Mouse (Mus musculus) cerebellum, adult 2 months (tissue): ENCODE data around the gene Acsl6. TPM values are rescaled to one million over a fixed set of nuclear protein-coding genes. Genes with fewer than 3 reads are reported as not detected.

Source experiments
- DNase-seq, 2 experiments: peaks; one replicate each; pipeline ENCODE4 v3.0.0; 2021
- H3K27ac ChIP-seq: fragments of 200-500 bp; 2 replicates; pipeline ENCODE4 v1.5.1; 2012; ENCODE audit warnings: low read length, control low read depth, inconsistent platforms; ENCODE audit not compliant: insufficient read depth
- H3K27me3 ChIP-seq: fragments of 200-500 bp; 2 replicates; pipeline ENCODE4 v1.6.1; 2012; ENCODE audit warnings: inconsistent platforms, mild to moderate bottlenecking, low read length, moderate library complexity; ENCODE audit not compliant: control insufficient read depth, insufficient read depth
- H3K4me1 ChIP-seq: fragments of 200-500 bp; 2 replicates; pipeline ENCODE4 v1.6.1; 2011; ENCODE audit warnings: low read length; ENCODE audit not compliant: control insufficient read depth, insufficient read depth
- H3K4me3 ChIP-seq: fragments of 200-500 bp; replicated peaks from 2 replicates; pipeline ENCODE3; 2011; ENCODE audit warnings: mild to moderate bottlenecking, low read depth, low read length, control low read depth; ENCODE audit not compliant: insufficient read depth
- CTCF ChIP-seq: fragments of 200-500 bp; IDR thresholded peaks from 2 replicates; pipeline ENCODE4 v1.5.1; 2011; ENCODE audit warnings: low read depth, mild to moderate bottlenecking, control low read depth, low read length, moderate library complexity, borderline replicate concordance; ENCODE audit not compliant: insufficient read depth
- POLR2A ChIP-seq: fragments of 200-500 bp; IDR thresholded peaks from 2 replicates; pipeline ENCODE4 v1.6.1; 2011; ENCODE audit warnings: low read length, control low read depth, borderline replicate concordance; ENCODE audit not compliant: insufficient read depth
- WGBS: fragments of 180-500 bp; shearing (Covaris S2); methylation state at CpG from one replicate; pipeline ENCODE4 v1.1.7; 2018; 5-methylcytosine and 5-hydroxymethylcytosine counted together
- polyA plus RNA-seq: library from polyadenylated mRNA; depleted of rRNA; stranded (reverse); fragments of >200 nt; gene quantifications from 2 replicates; pipeline ENCODE4 v1.2.3, GENCODE M21; 2012

Acsl6 gene
- polyA plus RNA-seq, 1 experiment = 189 TPM

DNA sequence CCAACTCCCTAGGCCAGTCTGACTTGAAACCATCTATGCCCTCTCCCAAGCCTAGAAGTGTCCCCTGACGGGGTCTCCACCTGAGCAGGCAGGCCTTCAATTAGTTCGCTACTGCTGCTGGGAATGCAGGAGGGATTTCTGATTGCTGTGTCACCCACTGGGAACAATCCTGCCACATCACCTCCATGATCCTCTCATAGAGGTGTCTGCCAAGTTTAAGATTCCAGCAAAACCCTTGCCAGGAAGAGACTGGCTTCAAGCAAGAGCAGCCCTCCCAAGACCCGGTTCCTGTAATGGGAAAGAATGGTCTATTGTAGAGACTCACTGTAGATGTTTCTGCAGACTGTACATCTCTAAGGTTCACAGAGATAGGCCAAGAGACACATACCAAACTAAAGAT lies 992 bp upstream of the Acsl6 start:
- no peak overlapping the region for H3K4me3 ChIP-seq
- peak; percentile 44 to 60 for DNase-seq
- no peak for TF ChIP-seq CTCF
- TF ChIP-seq POLR2A = no peak
- 41% methylated on average over 3 of the region's 3 CpGs for WGBS
- H3K27ac ChIP-seq = peak overlapping the region; percentile 27; the same call in 1 of the 2 replicates
- no peaks in the 10 kb centered on the region for H3K27me3 ChIP-seq
- H3K4me1 ChIP-seq = peaks cover 25% of the 10 kb centered on the region

DNA sequence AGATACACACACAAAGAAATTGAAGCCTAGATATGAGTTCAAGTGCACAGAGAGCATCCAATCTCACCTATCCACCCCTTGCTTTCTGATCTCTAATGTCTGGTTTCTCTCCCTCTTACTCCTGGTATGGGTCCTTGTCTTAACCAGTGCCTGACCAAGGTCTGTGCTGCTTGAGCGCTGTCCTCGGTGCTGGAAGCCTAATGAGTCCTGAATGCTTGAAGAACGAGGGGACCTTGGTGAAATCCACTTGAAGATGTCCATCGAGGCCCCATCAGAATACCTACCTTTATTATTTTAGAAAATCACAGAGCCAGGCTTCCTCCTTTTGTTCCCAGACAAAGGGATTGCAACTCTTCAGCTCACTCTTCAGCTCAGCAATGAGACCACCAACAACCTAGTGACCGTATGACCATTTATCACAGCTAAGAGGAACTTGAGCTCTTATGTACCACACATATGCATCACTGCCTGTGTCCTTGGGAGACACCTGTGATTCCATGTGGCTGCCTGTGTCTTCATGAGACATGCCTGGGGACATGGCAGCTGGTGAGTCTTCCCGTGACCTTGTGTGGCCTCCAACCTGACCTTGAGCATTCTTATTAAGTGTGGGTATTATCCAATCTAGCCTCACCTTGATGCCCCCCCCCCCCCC lies 396 bp upstream of the Acsl6 start:
- peak overlapping the region; percentile 89 for H3K4me3 ChIP-seq
- H3K4me1 ChIP-seq = peaks cover 25% of the 10 kb centered on the region
- TF ChIP-seq CTCF = no peak
- TF ChIP-seq POLR2A = no peak
- 45% methylated on average over 6 of the region's 6 CpGs for WGBS
- H3K27me3 ChIP-seq = no peaks in the 10 kb centered on the region
- H3K27ac ChIP-seq = peak overlapping the region; percentile 58; the same call in 1 of the 2 replicates
- DNase-seq = peak in 1 of 2 experiments; percentile 31

DNA sequence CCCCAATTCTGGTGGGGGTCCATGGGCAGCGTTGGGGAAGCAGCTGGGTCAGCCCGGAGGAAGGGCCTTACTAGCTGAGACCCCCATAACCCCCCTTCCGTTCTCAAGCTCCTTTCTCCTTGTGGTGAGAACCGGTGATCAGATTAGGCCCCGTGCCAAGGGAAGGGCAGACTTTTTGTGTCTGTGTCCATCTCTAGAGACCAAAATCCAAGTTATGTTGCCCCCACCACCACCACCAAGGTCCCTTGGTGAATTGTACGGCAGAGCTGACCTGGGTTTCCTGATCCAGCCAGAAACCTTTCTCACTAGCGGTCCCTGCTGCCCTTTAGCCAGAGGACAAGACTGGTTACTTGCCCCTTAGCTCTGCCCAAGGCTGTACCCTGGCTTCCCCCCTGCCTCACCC lies 874 bp downstream of the Acsl6 start:
- WGBS = 3% methylated on average over 7 of the region's 7 CpGs
- peak; percentile 28; the same call in 1 of the 2 replicates for TF ChIP-seq CTCF
- TF ChIP-seq POLR2A = no peak
- Histone ChIP-seq H3K27me3 (no peaks in the 10 kb centered on the region), H3K27ac (peak overlapping the region; percentile 96), H3K4me1 (peaks cover 30% of the 10 kb centered on the region), H3K4me3 (peak overlapping the region; percentile 89)
- DNase-seq = peak in 1 of 2 experiments; percentile 61

DNA sequence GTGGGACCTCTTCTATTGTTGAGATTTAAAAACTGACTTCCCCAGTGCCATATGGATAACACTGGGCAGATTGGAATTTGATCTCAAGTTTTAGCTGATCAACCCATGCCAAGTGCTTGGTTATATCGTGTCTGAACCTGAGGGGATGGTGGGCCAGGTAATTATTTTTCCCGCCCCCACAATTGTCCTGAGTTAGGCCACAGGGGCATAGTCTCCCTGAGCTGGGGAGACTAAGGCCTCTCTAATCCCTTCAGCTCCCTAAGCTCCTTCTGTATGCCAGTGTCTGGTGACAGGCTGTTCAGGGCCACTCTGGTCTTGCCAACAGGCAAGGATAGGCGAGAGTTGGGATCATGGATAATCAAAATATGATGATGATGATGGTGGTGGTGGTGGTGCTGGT lies 1.7 kb downstream of the Acsl6 start:
- peaks cover 39% of the 10 kb centered on the region for H3K4me1 ChIP-seq
- no peaks in the 10 kb centered on the region for H3K27me3 ChIP-seq
- no peak for DNase-seq
- peak overlapping the region; percentile 35 for H3K4me3 ChIP-seq
- WGBS = 42% methylated on average over 3 of the region's 3 CpGs
- TF ChIP-seq CTCF = no peak
- no peak for TF ChIP-seq POLR2A
- 0 out of 2 replicates have a peak overlapping the region, but pooled peaks have one; percentile 19 for H3K27ac ChIP-seq

DNA sequence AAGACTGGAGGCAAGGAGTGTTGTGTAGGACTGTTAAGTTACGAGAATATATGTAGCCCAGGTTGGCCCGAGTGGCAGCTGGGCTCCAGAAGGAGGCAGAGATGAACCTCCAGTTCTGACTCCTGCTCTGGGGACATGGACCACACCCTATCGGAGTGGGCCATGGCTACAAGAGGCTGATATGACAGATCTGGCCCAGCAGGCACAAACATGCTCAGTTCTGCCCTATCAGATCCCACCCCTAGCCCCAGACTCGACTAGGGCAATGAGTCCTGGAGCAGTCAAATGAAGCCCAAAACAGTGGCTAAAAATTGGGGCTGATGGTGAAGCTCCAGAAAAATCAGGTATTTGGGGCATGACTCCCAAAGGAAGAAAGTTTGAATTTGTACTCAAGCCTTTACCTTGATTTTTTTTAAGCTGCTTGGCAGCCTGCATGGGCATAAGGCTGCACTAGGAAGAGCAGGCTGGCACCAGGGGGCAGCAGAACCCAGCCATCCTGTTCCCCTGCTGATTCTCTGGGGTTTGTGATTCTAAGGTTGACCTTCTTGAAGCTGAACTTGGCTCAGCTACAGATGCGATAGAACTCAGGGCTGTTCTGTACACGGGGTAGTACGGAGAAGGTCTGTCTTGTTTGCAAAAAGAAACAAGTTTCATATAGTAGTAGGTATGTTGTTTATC lies 3.7 kb downstream of the Acsl6 start:
- H3K27ac ChIP-seq = no peak overlapping the region

DNA sequence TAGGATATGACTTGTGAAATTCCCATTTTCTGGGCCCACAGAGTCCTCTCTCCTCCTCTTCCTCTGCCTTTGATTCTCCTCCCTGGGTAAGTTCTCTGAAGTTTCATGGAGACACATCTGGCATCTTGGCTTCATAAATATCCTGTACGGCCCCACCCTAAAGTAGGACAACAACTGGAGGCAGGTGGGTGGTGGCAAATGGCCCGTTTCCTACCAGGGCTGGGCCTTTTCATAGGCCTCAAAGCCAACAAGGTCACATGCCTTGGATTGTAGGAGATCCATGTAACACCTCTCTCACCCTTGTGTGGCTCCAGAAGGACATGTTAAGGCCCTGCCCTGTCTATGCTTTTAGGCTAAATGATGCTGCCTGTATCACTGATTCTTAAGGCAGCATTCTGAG lies 7.0 kb downstream of the Acsl6 start:
- H3K27ac ChIP-seq = no peak overlapping the region

More for the DNA sequence above, 3.7 kb downstream of the Acsl6 start:
- TF ChIP-seq CTCF (peak; percentile 80), POLR2A (no peak)
- 43% methylated on average over 7 of the region's 7 CpGs for WGBS
- peaks cover 46% of the 10 kb centered on the region for H3K4me1 ChIP-seq
- no peak overlapping the region for H3K4me3 ChIP-seq
- no peaks in the 10 kb centered on the region for H3K27me3 ChIP-seq
- peak; percentile 72 to 74 for DNase-seq

DNA sequence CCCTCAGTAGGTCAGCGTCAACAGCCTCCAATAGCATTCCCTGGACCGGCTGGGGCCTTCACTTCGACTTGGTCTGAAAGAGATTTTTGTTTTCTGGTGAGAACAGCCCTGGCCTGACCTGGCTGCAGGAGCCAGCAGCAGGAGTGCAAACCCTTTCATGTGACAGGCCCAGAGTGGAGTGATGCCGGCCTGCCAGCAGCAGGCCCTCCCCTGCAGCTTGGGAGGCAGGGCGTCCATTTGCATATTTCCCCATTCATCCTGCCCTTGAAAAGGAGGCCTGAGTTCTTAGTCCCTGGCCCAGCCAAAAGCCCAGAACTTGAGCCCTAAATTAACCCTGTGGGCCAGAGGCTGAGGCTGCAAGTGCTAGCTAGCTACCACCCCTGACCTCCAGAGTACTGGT lies 8.4 kb downstream of the Acsl6 start:
- peak overlapping the region; percentile 28 for H3K27ac ChIP-seq
- TF ChIP-seq POLR2A (no peak), CTCF (no peak)
- peak; percentile 57 to 65 for DNase-seq
- 13% methylated on average over 5 of the region's 5 CpGs for WGBS
- no peak overlapping the region for H3K4me3 ChIP-seq
- H3K27me3 ChIP-seq = no peaks in the 10 kb centered on the region
- peaks cover 61% of the 10 kb centered on the region for H3K4me1 ChIP-seq

More for the DNA sequence above, 7.0 kb downstream of the Acsl6 start:
- Histone ChIP-seq H3K4me3 (no peak overlapping the region), H3K4me1 (peaks cover 55% of the 10 kb centered on the region), H3K27me3 (no peaks in the 10 kb centered on the region)
- 65% methylated on average over 2 of the region's 2 CpGs for WGBS
- peak in 1 of 2 experiments; percentile 9 for DNase-seq
- TF ChIP-seq POLR2A (no peak), CTCF (no peak)
